18 mouse cellular contexts compared by ENCODE assay signal in the genomic region with DNA sequence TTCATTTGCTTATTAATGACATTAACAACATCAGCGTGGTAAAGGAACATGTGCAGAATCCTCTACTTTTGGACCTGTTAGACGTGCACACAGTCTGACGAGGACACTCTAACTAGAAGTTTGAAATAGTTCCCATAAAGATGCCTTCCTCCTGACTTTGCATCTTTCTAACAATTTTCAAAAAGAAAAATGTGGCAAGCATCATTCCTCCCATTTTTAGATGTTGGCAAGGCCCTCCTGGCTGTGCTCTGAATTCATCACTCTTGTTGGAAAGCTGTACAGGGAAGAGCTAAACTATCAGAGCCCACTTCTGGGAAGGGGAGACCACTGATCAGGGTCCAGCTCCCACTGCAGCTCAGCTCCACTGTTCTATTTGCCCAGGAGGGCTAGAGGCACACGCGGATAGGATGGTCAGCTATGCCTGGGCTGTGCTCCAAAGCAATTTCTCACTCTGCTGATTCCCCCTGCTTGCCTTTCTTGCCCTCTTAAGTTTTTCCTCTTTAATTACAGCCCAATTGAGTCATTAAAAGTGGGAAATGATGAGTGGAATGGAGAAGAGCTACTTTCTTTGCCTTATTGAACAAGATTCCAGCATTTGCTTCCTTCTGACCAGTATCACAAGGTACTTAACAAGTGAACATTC.
"Had no signal": no experiment of that assay in that cellular context is flagged by ENCODE, and none has a peak within 500 bp of the region (broad histone marks: within the 10 kb centered on the region; RNA-seq: fewer than 3 reads in every experiment).

No protein-coding gene starts in this region.

- DNase-seq: kidney, adult 9 months; kidney, postnatal 36 days; layer of hippocampus, adult 9-11 months; layer of hippocampus, postnatal 36 days; liver, embryonic 13.5 days; liver, postnatal 0 days; lung, postnatal 14 days; right cerebral cortex, postnatal 25 days; thymus, postnatal 4 days had no signal

- H3K27me3 ChIP-seq: limb, embryonic 15.5 days; liver, embryonic 13.5 days; lung, embryonic 15.5 days; megakaryocyte, embryonic 14.5 days; midbrain, embryonic 15.5 days; neural tube, embryonic 12.5 days had no signal

- H3K4me3 ChIP-seq: limb, embryonic 15.5 days; liver, embryonic 13.5 days; lung, embryonic 15.5 days; megakaryocyte, embryonic 14.5 days; midbrain, embryonic 15.5 days; neural tube, embryonic 12.5 days had no signal

- H3K4me1 ChIP-seq: limb, embryonic 15.5 days; liver, embryonic 13.5 days; lung, embryonic 15.5 days; megakaryocyte, embryonic 14.5 days; midbrain, embryonic 15.5 days; neural tube, embryonic 12.5 days had no signal

- H3K36me3 ChIP-seq: limb, embryonic 15.5 days; liver, embryonic 13.5 days; lung, embryonic 15.5 days; midbrain, embryonic 15.5 days; neural tube, embryonic 12.5 days had no signal

- H3K9ac ChIP-seq: limb, embryonic 15.5 days; liver, embryonic 13.5 days; liver, postnatal 0 days; lung, embryonic 15.5 days; midbrain, embryonic 15.5 days; neural tube, embryonic 12.5 days had no signal

- H3K9me3 ChIP-seq: limb, embryonic 15.5 days; liver, embryonic 13.5 days; lung, embryonic 15.5 days; midbrain, embryonic 15.5 days; neural tube, embryonic 12.5 days had no signal

- H3K4me2 ChIP-seq: limb, embryonic 15.5 days; liver, embryonic 13.5 days; lung, embryonic 15.5 days; midbrain, embryonic 11.5 days; midbrain, embryonic 15.5 days; neural tube, embryonic 12.5 days had no signal

- ATAC-seq: liver, postnatal 0 days; midbrain, embryonic 15.5 days had no signal

- H3K27ac ChIP-seq: kidney, postnatal 0 days; limb, embryonic 15.5 days; liver, embryonic 13.5 days; lung, embryonic 15.5 days; macrophage; midbrain, embryonic 15.5 days; neural tube, embryonic 12.5 days; stomach, postnatal 0 days had no signal
